Mouse (Mus musculus) spleen, embryonic (tissue): ENCODE measurements around the gene Tgfa.

Source experiments
- CTCF ChIA-PET: fragments of 350-600 bp; sonication (Branson Sonifier 250); formaldehyde crosslinking; loops from one replicate; lab custom pipeline; 2022; lab: Charles Lee

Tgfa gene

GRCm38 (mm10) chr6:86222381-86222780 lies 27.4 kb downstream of the Tgfa start:
- CTCF ChIA-PET: no interaction called here

- CTCF ChIA-PET: no interaction called here
These were observed 30.6 kb downstream of the Tgfa start for GRCm38 (mm10) chr6:86225604-86226003.

GRCm38 (mm10) chr6:86232367-86232766 lies 37.3 kb downstream of the Tgfa start:
- CTCF ChIA-PET: no interaction called here

DNA sequence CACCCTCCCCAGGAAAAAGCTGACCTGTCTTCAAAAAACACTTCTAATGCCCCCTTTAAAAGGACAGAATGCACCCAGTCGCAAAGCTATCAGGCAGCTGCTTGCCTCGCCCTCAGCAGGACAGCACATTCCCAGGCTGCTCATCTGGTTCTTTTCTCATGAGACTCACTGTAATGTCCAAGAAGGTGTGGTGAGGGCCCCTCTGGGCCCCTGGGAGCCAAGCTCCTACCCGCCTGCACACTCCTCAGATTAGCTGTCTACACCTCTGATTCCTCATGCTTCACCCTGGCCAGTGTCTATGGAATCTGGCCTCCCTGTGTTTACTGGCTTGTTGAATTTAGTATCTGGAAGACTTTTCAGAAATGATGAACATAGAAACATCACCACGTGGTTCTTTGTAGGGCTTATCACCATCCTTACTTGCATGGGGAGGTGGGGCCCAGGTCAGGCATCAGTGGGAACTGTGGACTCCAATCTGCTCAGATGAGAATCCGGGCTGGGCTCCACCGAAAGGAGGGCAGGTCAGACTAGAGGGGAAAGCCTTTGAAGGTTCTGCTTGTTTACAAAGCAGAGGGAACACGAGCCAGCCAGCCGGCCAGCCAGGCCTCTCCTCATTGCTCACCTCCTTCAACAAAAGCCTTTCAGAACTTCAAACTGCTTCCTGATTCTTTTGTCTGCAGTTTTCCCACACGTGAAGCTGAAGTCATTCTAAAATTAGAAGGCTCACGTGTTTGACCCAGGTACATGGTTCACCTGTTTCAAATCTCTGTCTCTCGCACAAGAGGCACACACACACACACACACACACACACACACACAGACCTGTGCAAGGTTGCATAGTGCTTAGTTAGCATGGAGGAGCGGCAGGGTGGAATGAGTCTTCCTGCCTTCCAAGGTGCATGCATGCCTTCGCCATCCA lies 38.7 kb downstream of the Tgfa start:
- CTCF ChIA-PET: no interaction called here

DNA sequence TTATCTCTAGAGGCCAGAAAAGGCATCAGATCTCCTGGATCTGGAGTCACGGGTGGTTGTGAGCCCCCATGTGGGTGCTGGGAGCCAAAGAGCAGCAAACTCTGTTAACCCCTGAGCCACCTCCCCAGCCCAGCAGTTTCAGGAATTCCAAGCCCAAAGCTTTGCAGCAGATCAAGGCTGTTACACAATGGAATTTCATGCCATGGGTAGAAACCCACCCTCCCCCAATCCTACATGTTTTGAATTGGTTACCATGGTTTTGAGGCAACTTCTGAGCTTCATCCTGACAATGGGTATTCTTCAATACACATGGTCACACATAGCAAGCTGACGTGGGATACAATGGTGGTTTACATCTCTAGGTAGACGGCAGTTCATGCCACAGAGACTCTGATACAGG lies 49.8 kb downstream of the Tgfa start:
- CTCF ChIA-PET: no interaction called here

DNA sequence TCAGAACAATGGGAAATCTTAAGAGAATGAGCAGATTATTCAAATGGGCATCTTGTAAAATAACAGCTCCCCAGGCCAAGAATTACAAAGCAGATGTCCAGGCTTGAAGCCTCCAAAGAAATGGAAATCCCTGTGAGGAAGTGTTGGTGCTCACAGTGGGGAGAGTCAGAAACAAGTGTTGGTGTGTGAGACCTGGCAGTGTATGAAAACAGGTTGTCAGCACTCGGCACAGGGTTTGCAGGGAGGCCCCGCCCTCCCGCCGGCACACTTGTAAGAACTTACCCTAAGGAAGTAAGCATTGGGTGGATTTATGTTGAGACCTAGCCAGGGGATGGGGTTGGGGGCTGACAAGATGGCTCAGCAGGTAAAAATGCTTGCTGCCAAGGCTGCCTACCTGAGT lies 50.9 kb downstream of the Tgfa start:
- CTCF ChIA-PET: no interaction called here

GRCm38 (mm10) chr6:86248562-86248961 lies 53.5 kb downstream of the Tgfa start:
- CTCF ChIA-PET: no interaction called here

DNA sequence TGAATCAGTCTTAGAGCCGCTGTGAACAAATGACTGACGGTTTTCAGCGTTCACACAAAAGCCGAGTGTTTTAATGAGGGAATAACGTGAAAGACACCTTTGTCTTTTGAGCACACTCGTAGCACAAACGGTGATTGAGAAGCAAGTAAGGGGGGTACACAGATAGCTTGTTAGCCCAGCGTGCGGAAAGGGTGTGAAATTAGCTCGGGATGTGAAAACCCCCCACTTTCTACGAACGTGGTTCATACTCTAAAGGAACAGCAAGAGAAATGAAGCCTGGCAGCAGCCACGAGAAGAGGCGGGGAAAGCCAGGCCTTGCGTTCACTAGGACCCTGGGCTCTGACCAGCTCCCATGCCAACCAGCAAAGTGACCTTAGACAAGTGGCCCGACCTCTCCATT lies 54.0 kb downstream of the Tgfa start:
- CTCF ChIA-PET: no interaction called here

GRCm38 (mm10) chr6:86250236-86250635 lies 55.2 kb downstream of the Tgfa start:
- CTCF ChIA-PET: no interaction called here

GRCm38 (mm10) chr6:86250830-86251229 lies 55.8 kb downstream of the Tgfa start:
- CTCF ChIA-PET: no interaction called here

DNA sequence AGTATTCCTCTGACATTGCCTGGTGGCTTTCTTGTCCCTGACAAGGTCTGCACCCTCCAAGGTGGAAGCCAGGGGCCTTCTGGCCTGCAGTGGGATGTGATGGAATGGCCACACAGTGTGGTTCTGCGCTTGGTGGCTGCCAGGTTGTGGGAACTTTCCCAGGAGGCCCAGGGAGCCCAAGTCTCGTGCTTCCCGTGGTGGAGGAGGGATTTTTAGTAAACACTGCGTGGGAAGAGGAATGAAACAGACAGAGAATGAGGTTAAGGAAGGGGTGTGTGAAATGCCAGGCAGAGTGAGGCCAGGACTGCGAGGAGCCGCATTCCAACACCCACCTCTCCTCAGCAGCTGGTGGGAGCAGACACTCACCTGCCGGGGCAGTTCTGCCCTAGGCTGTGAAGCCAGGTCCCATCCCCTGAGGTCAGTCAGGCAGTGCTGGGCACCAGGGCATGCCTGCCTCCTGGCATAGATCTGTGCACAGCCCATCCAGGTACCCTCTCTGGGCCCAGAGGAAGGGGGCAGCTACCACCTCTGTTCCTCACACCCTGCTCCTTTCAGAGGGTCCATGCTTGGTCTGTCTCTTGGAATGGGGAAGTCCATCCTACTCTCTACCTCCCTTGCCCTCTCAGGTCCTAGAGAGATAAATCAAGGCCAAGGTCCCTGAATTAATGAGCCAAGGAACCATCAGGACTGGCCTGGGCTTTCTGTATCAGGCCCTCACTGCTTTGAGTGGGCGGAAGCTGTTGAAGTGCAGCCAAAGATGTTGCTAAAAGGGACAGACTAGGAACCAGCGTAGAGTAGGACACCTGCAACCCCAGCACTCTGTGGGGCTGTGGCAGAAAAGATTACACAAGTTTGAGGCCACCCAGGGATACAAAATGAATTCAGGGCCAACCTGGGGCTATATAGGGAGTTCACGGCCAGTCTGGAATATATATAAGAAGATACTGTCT lies 57.4 kb downstream of the Tgfa start:
- CTCF ChIA-PET: no interaction called here

- CTCF ChIA-PET: no interaction called here
These were observed 60.9 kb downstream of the Tgfa start for GRCm38 (mm10) chr6:86255899-86256298.

DNA sequence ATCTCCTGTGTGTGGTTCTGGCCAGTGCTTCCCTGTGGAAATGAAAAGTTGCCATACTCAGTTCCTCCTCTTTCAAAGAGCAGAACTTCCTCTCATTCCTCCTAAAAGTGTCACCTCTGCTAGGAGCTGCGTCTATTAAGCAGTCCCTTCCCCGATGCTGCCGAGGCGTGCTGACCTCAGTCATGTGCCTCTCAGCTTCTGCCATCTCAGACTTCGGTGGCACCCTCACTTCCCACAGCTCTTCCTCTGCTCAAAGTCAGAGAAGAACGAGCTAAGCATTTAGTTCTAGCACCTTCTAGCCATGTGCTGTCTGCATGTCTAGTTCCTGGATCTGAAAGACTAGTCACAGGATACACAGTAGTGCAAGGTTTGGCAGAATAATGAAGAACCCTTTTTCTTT lies 64.2 kb downstream of the Tgfa start:
- CTCF ChIA-PET: no interaction called here

- CTCF ChIA-PET: no interaction called here
These were observed 65.5 kb downstream of the Tgfa start for GRCm38 (mm10) chr6:86260322-86261050.

GRCm38 (mm10) chr6:86266786-86267185 lies 71.8 kb downstream of the Tgfa start:
- CTCF ChIA-PET: no interaction called here

- CTCF ChIA-PET: no interaction called here
These were observed 75.5 kb downstream of the Tgfa start for GRCm38 (mm10) chr6:86270373-86271068.

GRCm38 (mm10) chr6:86271130-86271529 lies 76.1 kb downstream of the Tgfa start:
- CTCF ChIA-PET: no interaction called here

GRCm38 (mm10) chr6:86275704-86276103 lies 80.7 kb downstream of the Tgfa start:
- CTCF ChIA-PET: no interaction called here

DNA sequence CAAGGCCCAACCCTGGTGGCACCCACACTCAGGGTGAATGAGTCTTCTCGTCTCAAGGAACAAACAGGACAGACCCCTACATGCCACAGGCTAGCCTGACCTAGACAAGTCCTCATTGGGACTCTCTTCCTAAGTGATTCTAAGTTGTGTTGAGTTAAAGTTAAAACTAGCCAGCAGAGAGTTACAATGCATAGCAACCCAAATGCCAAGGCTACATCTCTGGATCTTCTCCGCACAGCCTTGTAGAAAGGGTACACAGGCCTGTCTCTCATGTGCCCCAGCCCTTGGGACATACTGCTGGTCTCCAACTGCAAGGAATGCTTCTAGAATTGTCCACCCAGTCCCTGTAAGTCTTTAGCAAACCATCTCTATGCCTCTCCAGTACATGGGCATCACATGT lies 81.8 kb downstream of the Tgfa start:
- CTCF ChIA-PET: no interaction called here

GRCm38 (mm10) chr6:86277620-86278019 lies 82.6 kb downstream of the Tgfa start:
- CTCF ChIA-PET: no interaction called here

GRCm38 (mm10) chr6:86281573-86282210 lies 86.7 kb downstream of the Tgfa start:
- CTCF ChIA-PET: no interaction called here
